Mouse (Mus musculus) cerebellum, adult 2 months (tissue): ENCODE measurements around the gene Vps41.

ENCODE experiments used
- CTCF ChIP-seq: fragments of 200-500 bp; IDR thresholded peaks from 2 replicates; pipeline ENCODE4 v1.5.1; 2011; ENCODE audit warnings: low read depth, mild to moderate bottlenecking, control low read depth, low read length, moderate library complexity, borderline replicate concordance; ENCODE audit not compliant: insufficient read depth
- POLR2A ChIP-seq: fragments of 200-500 bp; IDR thresholded peaks from 2 replicates; pipeline ENCODE4 v1.6.1; 2011; ENCODE audit warnings: low read length, control low read depth, borderline replicate concordance; ENCODE audit not compliant: insufficient read depth

DNA sequence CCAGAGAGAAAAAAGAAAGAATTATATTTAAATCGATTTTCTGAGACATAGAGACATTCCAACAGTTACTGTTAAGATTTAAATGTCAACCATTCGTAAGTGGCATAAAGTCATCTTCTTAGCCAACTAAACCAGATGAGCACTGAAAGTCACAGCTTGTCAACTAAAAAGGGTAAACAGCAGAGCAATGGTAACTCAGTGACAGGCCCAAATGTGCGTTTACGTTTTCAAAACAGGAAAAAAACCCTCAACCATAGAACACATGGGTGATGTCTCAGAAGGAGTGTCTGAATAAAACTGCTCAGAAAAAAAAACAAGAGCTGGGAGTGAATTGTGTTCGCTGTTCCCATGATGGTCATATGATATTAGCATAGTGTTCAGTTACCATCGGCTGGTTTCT, 186.5 kb downstream of the Vps41 start:
- no peak for TF ChIP-seq POLR2A
- no peak for TF ChIP-seq CTCF
